Mouse (Mus musculus) liver, embryonic 13.5 days (tissue): ENCODE results near the gene Syn1. TPM values are rescaled to one million over a fixed set of nuclear protein-coding genes. Genes with fewer than 3 reads are reported as not detected.

Experiments used
- ATAC-seq: fragments of 200-750 bp; cut with Nextera tagmentation; 2 replicates; pipeline ENCODE4 v1.8.0; 2017; ENCODE audit warnings: low read depth, mild to moderate bottlenecking, moderate number of reproducible peaks, moderate library complexity
- DNase-seq: peaks from one replicate; pipeline ENCODE4 v3.0.0; 2022
- H3K27ac ChIP-seq: fragments of 300-500 bp; sonication (generic); 2 replicates; pipeline ENCODE4 v1.5.1; 2015; ENCODE audit warnings: moderate library complexity, mild to moderate bottlenecking, inconsistent platforms
- H3K27me3 ChIP-seq: fragments of 300-500 bp; sonication (generic); 2 replicates; pipeline ENCODE4 v1.6.1; 2015; ENCODE audit warnings: mild to moderate bottlenecking, inconsistent platforms
- H3K36me3 ChIP-seq: fragments of 300-500 bp; sonication (generic); 2 replicates; pipeline ENCODE4 v1.6.1; 2015; ENCODE audit warnings: mild to moderate bottlenecking, inconsistent platforms
- H3K4me1 ChIP-seq: fragments of 300-500 bp; sonication (generic); replicated peaks from 2 replicates; pipeline ENCODE4 v1.6.1; 2015; ENCODE audit warnings: inconsistent platforms
- H3K4me2 ChIP-seq: fragments of 300-500 bp; sonication (generic); 2 replicates; pipeline ENCODE4 v1.6.1; 2015; ENCODE audit warnings: inconsistent platforms, mild to moderate bottlenecking, moderate library complexity
- H3K4me3 ChIP-seq: fragments of 300-500 bp; sonication (generic); replicated peaks from 2 replicates; pipeline ENCODE4 v1.5.1; 2015; ENCODE audit warnings: mild to moderate bottlenecking, inconsistent platforms
- H3K9ac ChIP-seq: fragments of 300-500 bp; sonication (generic); 2 replicates; pipeline ENCODE4 v1.6.1; 2015; ENCODE audit warnings: mild to moderate bottlenecking, inconsistent platforms
- H3K9me3 ChIP-seq: fragments of 300-500 bp; sonication (generic); replicated peaks from 2 replicates; pipeline ENCODE4 v1.6.1; 2016; ENCODE audit warnings: inconsistent platforms
- WGBS: fragments of 180-500 bp; shearing (Covaris S2); methylation state at CpG from one replicate; pipeline ENCODE4 v1.1.7; 2015; ENCODE audit not compliant: insufficient replicate concordance; 5-methylcytosine and 5-hydroxymethylcytosine counted together
- polyA plus RNA-seq: library from polyadenylated mRNA; unstranded; fragments of >200 nt; fragmentation: Nextera tagmentation; extraction: Ambion mirVana; gene quantifications from 2 replicates; pipeline ENCODE4 v1.2.1, GENCODE M21; 2015

The Syn1 gene
- polyA plus RNA-seq, 1 experiment from 2014 or later, result 0.03 TPM

GRCm38 (mm10) chrX:20920249-20920843 is 458 bp downstream of the Syn1 start:
- Histone ChIP-seq H3K4me2 (peak overlapping the region; percentile 64), H3K9ac (no peak overlapping the region), H3K4me3 (peak overlapping the region; percentile 43), H3K4me1 (no peaks in the 10 kb centered on the region), H3K9me3 (no peaks in the 10 kb centered on the region), H3K36me3 (no peaks in the 10 kb centered on the region), H3K27me3 (peaks cover 41% of the 10 kb centered on the region), H3K27ac (no peak overlapping the region)
- 14% methylated on average over 34 of the region's 49 CpGs for WGBS
- ATAC-seq (0 out of 2 replicates have a peak, but pooled peaks have one; percentile 23), DNase-seq (no peak)

- no peak for ATAC-seq
- peaks cover 19% of the 10 kb centered on the region for H3K27me3 ChIP-seq
- H3K27ac ChIP-seq, result no peak overlapping the region
Measured at GRCm38 (mm10) chrX:20915075-20915474, 5.7 kb downstream of the Syn1 start.

GRCm38 (mm10) chrX:20913726-20914125 is 7.1 kb downstream of the Syn1 start:
- WGBS, result 55% methylated on average over 6 of the region's 6 CpGs
- ATAC-seq, result no peak
- Histone ChIP-seq H3K4me1 (peaks cover 9% of the 10 kb centered on the region), H3K9ac (no peak overlapping the region), H3K36me3 (no peaks in the 10 kb centered on the region), H3K27ac (no peak overlapping the region), H3K4me2 (no peak overlapping the region), H3K9me3 (no peaks in the 10 kb centered on the region), H3K4me3 (no peak overlapping the region), H3K27me3 (peaks cover 5% of the 10 kb centered on the region)
- DNase-seq, result no peak

More at GRCm38 (mm10) chrX:20915075-20915474, 5.7 kb downstream of the Syn1 start:
- H3K36me3 ChIP-seq, result no peaks in the 10 kb centered on the region
- H3K4me1 ChIP-seq, result peaks cover 6% of the 10 kb centered on the region
- DNase-seq, result no peak
- no peaks in the 10 kb centered on the region for H3K9me3 ChIP-seq
- no peak overlapping the region for H3K4me2 ChIP-seq
- no peak overlapping the region for H3K4me3 ChIP-seq
- no peak overlapping the region for H3K9ac ChIP-seq

DNA sequence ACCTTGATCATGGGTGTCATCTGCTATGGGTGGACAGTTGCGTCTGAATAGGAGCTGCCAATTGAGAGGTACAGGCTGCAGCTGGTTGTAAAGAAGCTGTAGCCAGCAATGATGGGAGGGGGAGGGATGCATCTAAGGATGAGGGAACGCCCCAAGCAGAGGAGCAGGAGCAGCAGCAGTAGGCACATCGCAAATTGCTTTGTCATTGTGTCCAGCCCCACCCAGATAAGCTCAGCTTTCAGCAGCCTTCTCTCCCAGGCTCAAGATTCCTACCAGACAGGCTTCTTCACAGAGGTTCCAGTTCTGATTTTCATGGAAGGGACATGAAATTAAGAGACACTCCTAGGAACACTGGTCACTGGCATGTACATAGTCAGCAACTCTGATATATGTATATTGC is 10.7 kb downstream of the Syn1 start:
- 22% methylated on average over 3 of the region's 3 CpGs for WGBS
- peak; percentile 28 for DNase-seq

GRCm38 (mm10) chrX:20875241-20875640 is 45.6 kb downstream of the Syn1 start:
- Histone ChIP-seq H3K4me1 (no peaks in the 10 kb centered on the region), H3K27me3 (0 out of 2 replicates have a peak, but pooled peaks cover 3% of the 10 kb centered on the region), H3K4me3 (no peak overlapping the region), H3K4me2 (no peak overlapping the region), H3K27ac (no peak overlapping the region), H3K9me3 (no peaks in the 10 kb centered on the region), H3K36me3 (no peaks in the 10 kb centered on the region), H3K9ac (no peak overlapping the region)
- DNase-seq (no peak), ATAC-seq (no peak)
- WGBS, result 52% methylated on average over 3 of the region's 3 CpGs

More for the DNA sequence above, 10.7 kb downstream of the Syn1 start:
- no peak overlapping the region for H3K9ac ChIP-seq
- peak; percentile 76 for ATAC-seq
- no peaks in the 10 kb centered on the region for H3K9me3 ChIP-seq
- H3K4me1 ChIP-seq, result peaks cover 9% of the 10 kb centered on the region
- H3K36me3 ChIP-seq, result no peaks in the 10 kb centered on the region
- no peak overlapping the region for H3K4me3 ChIP-seq
- H3K27me3 ChIP-seq, result no peaks in the 10 kb centered on the region
- no peak overlapping the region for H3K27ac ChIP-seq
- H3K4me2 ChIP-seq, result no peak overlapping the region

- no peak for ATAC-seq
- 37% methylated on average over 11 of the region's 11 CpGs for WGBS
Measured at GRCm38 (mm10) chrX:20872928-20873500, 47.8 kb downstream of the Syn1 start.

GRCm38 (mm10) chrX:20869962-20870513 is 50.8 kb downstream of the Syn1 start, which contains the start of gene Timp1:
Timp1 (plus strand) TSS chrX:20870166.
- H3K4me3 ChIP-seq, result peak within 1 kb of the TSS; percentile 19; the same call in 1 of the 2 replicates
- no peaks in the 10 kb centered on the region for H3K9me3 ChIP-seq
- WGBS, result 9% methylated on average over 18 of the region's 18 CpGs
- no peak within 1 kb of the TSS for H3K9ac ChIP-seq
- DNase-seq, result no peak
- H3K4me1 ChIP-seq, result no peaks in the 10 kb centered on the region
- 0 out of 2 replicates have a peak, but pooled peaks cover 11% of the 10 kb centered on the region for H3K27me3 ChIP-seq
- no peak within 1 kb of the TSS for H3K27ac ChIP-seq
- no peaks in the 10 kb centered on the region for H3K36me3 ChIP-seq
- no peak for ATAC-seq
- peak within 1 kb of the TSS; percentile 30; the same call in 1 of the 2 replicates for H3K4me2 ChIP-seq

More at GRCm38 (mm10) chrX:20872928-20873500, 47.8 kb downstream of the Syn1 start:
- Histone ChIP-seq H3K4me2 (no peak overlapping the region), H3K36me3 (no peaks in the 10 kb centered on the region), H3K4me1 (no peaks in the 10 kb centered on the region), H3K27me3 (0 out of 2 replicates have a peak, but pooled peaks cover 11% of the 10 kb centered on the region), H3K27ac (no peak overlapping the region), H3K9ac (no peak overlapping the region), H3K4me3 (no peak overlapping the region), H3K9me3 (no peaks in the 10 kb centered on the region)
- DNase-seq, result no peak

DNA sequence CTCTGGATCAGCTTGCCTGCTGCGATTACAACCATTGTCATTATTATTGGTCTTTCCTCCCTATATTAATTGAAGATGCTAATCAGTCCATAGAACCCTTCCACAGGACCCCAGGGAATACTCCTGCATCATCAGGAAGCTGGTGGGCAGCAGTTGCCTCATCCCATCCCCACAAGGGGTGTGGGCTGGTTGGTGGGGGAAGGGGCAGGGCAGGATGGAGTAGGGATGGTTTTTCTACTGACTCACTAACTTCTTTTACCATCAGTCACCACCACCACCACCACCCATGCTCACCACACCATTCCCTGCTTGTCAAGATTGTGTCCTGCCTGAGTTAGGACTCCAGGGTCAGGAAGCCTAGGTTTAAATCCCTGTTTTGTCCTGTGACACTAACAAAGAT is 51.6 kb downstream of the Syn1 start:
- Histone ChIP-seq H3K36me3 (no peaks in the 10 kb centered on the region), H3K9ac (no peak overlapping the region), H3K27ac (no peak overlapping the region), H3K9me3 (no peaks in the 10 kb centered on the region), H3K4me2 (no peak overlapping the region), H3K4me1 (no peaks in the 10 kb centered on the region), H3K27me3 (0 out of 2 replicates have a peak, but pooled peaks cover 11% of the 10 kb centered on the region), H3K4me3 (no peak overlapping the region)
- no peak for DNase-seq
- WGBS, result 61% methylated on average over 1 of the region's 1 CpGs
- ATAC-seq, result no peak

- Histone ChIP-seq H3K4me1 (no peaks in the 10 kb centered on the region), H3K27me3 (0 out of 2 replicates have a peak, but pooled peaks cover 11% of the 10 kb centered on the region), H3K4me3 (no peak overlapping the region), H3K4me2 (no peak overlapping the region), H3K27ac (no peak overlapping the region), H3K36me3 (no peaks in the 10 kb centered on the region), H3K9me3 (no peaks in the 10 kb centered on the region), H3K9ac (no peak overlapping the region)
- ATAC-seq (no peak), DNase-seq (no peak)
- WGBS, result 50% methylated on average over 4 of the region's 4 CpGs
Measured at GRCm38 (mm10) chrX:20868091-20868490, 52.7 kb downstream of the Syn1 start.

GRCm38 (mm10) chrX:20863161-20864101 is 57.4 kb downstream of the Syn1 start:
- WGBS, result 49% methylated on average over 9 of the region's 9 CpGs
- no peak overlapping the region for H3K4me3 ChIP-seq
- no peaks in the 10 kb centered on the region for H3K27me3 ChIP-seq
- no peaks in the 10 kb centered on the region for H3K9me3 ChIP-seq
- peaks cover 6% of the 10 kb centered on the region; the same call in 1 of the 2 replicates for H3K4me1 ChIP-seq
- H3K9ac ChIP-seq, result no peak overlapping the region
- H3K36me3 ChIP-seq, result 0 out of 2 replicates have a peak, but pooled peaks cover 3% of the 10 kb centered on the region
- H3K27ac ChIP-seq, result no peak overlapping the region
- no peak overlapping the region for H3K4me2 ChIP-seq
- DNase-seq (no peak), ATAC-seq (no peak)
